Mouse (Mus musculus): ENCODE results near the gene Tmem151b. TPM values are rescaled to one million over a fixed set of nuclear protein-coding genes. Genes with fewer than 3 reads are reported as not detected.
A peak's percentile ranks its signal among the peaks of the same experiment; 100 is the strongest.

Gene Tmem151b
- polyA plus RNA-seq, 1 experiment from 2014 or later = 1.9 TPM

DNA sequence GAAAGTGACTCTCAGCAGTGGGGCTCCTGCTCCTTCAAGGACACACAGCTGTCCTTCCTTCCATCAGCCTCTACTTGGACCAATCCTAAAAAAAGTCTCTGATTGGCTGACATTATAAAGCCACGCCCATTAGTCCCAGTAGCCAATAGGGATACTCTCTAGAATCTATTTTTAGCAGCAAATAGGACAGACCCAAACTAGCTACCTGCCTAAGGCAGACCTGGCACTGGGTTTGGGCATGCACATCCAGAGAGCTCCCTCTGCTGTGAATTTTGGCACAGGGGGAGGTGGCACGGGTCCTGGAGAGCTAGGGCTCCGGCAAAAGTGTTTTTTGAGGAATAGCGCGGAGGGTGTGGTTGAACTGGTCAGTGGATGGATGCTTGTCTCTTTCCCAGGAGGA, 22.9 kb downstream of the Tmem151b start:
- ATAC-seq (replicated peaks; ENCODE audit: extremely low read depth, insufficient read depth, low FRiP score) = no peak
- Histone ChIP-seq H3K4me3 (ENCODE audit: low read length) (no peak overlapping the region), H3K27me3 (ENCODE audit: control insufficient read depth, insufficient read depth, low read length) (peaks cover 19% of the 10 kb centered on the region), H3K27ac (ENCODE audit: low read length) (no peak overlapping the region), H3K36me3 (ENCODE audit: control insufficient read depth, insufficient read depth) (no peaks in the 10 kb centered on the region), H3K9me3 (replicated peaks; ENCODE audit: control insufficient read depth, low read length) (no peaks in the 10 kb centered on the region), H3K4me1 (ENCODE audit: control insufficient read depth, insufficient read depth, low read length) (peaks cover 6% of the 10 kb centered on the region), H3K9ac (ENCODE audit: low read length) (no peak overlapping the region), H3K4me2 (ENCODE audit: low read depth, low read length) (no peak overlapping the region)
- 18% methylated on average over 5 of the region's 5 CpGs for WGBS

DNA sequence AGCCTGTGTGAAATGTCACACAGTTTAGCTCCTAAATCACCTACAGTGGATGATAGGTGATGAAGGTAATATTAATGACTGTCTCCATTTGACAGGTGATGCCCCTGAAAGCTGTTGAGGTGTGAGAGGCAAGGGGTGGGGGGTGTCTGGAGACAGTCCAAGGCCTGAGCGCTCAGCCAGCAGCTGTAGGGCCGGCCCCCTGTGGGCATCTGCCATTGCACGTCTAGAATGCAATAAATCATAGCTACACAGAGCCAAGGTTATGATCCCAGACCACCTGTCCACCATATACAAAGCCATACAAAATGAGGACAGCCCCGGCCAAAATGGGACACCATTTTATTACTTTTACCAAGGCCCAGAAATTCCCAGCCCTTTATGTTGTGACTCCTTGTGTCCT, 24.5 kb downstream of the Tmem151b start:
- no peaks in the 10 kb centered on the region for H3K9me3 ChIP-seq (replicated peaks; ENCODE audit: control insufficient read depth, low read length)
- no peak overlapping the region for H3K4me2 ChIP-seq (ENCODE audit: low read depth, low read length)
- peaks cover 11% of the 10 kb centered on the region for H3K4me1 ChIP-seq (ENCODE audit: control insufficient read depth, insufficient read depth, low read length)
- no peak for ATAC-seq (replicated peaks; ENCODE audit: extremely low read depth, insufficient read depth, low FRiP score)
- no peak overlapping the region for H3K27ac ChIP-seq (ENCODE audit: low read length)
- H3K36me3 ChIP-seq (ENCODE audit: control insufficient read depth, insufficient read depth) = peaks cover 4% of the 10 kb centered on the region; the same call in 1 of the 2 replicates
- H3K4me3 ChIP-seq (ENCODE audit: low read length) = no peak overlapping the region
- H3K9ac ChIP-seq (ENCODE audit: low read length) = no peak overlapping the region
- peaks cover 11% of the 10 kb centered on the region for H3K27me3 ChIP-seq (ENCODE audit: control insufficient read depth, insufficient read depth, low read length)
- 70% methylated on average over 4 of the region's 4 CpGs for WGBS

DNA sequence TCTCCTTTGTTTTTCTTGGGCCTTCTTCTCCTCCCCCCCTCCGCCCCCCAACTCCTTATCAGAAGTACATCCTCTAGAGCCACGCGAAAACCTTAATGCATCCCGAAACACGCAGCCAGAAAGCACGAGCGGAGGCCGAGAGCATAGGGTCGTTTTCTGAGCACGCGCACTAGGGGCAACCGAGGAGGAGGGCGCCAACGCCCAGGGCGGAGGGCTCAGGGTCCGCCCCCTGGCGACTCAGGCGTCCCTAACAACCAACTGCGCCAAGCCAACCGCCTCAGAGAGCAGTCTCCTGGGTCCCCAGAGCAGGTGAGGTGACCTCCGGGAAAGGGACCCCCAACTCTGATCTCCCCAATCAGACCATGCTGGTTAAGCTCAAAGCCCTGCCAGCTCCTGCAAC, 26.2 kb downstream of the Tmem151b start, which contains the start of gene Tcte1:
Gene Tcte1 (plus strand): TSS at position 172 of the 400 bp plus-strand sequence.
- Histone ChIP-seq H3K36me3 (ENCODE audit: control insufficient read depth, insufficient read depth) (peaks cover 4% of the 10 kb centered on the region; the same call in 1 of the 2 replicates), H3K4me2 (ENCODE audit: low read depth, low read length) (peak within 1 kb of the TSS; percentile 77), H3K27me3 (ENCODE audit: control insufficient read depth, insufficient read depth, low read length) (0 out of 2 replicates have a peak, but pooled peaks cover 4% of the 10 kb centered on the region), H3K4me3 (ENCODE audit: low read length) (peak within 1 kb of the TSS; percentile 50), H3K27ac (ENCODE audit: low read length) (no peak within 1 kb of the TSS), H3K9me3 (replicated peaks; ENCODE audit: control insufficient read depth, low read length) (no peaks in the 10 kb centered on the region), H3K4me1 (ENCODE audit: control insufficient read depth, insufficient read depth, low read length) (peaks cover 11% of the 10 kb centered on the region), H3K9ac (ENCODE audit: low read length) (peak within 1 kb of the TSS; percentile 56)
- peak; percentile 66 for ATAC-seq (replicated peaks; ENCODE audit: extremely low read depth, insufficient read depth, low FRiP score)
- under 1% methylated on average over 21 of the region's 21 CpGs for WGBS

DNA sequence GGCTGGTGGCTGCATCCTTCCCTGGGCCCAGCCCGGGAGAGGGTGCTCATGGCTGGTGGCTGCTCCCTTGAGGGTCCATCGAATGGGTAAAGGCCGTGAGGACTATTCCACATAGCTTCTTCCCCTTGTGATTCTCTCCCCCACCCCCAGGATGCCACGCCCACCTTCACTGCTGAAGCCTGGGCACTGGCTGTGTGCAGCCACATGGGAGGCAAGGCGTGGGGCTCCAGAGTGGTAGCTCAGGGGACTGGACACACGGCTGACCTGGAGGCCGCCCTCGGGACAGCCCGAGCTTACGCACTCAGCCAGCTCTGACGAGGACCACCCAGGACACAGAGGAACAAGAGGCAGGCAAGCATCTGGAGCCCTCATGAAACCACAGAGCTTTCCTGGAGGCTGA, 29.3 kb downstream of the Tmem151b start:
- no peaks in the 10 kb centered on the region for H3K9me3 ChIP-seq (replicated peaks; ENCODE audit: control insufficient read depth, low read length)
- no peak overlapping the region for H3K4me2 ChIP-seq (ENCODE audit: low read depth, low read length)
- ATAC-seq (replicated peaks; ENCODE audit: extremely low read depth, insufficient read depth, low FRiP score) = no peak
- H3K27ac ChIP-seq (ENCODE audit: low read length) = no peak overlapping the region
- peaks cover 4% of the 10 kb centered on the region; the same call in 1 of the 2 replicates for H3K36me3 ChIP-seq (ENCODE audit: control insufficient read depth, insufficient read depth)
- H3K4me1 ChIP-seq (ENCODE audit: control insufficient read depth, insufficient read depth, low read length) = peaks cover 12% of the 10 kb centered on the region
- WGBS = 84% methylated on average over 11 of the region's 11 CpGs
- no peak overlapping the region for H3K4me3 ChIP-seq (ENCODE audit: low read length)
- no peak overlapping the region for H3K9ac ChIP-seq (ENCODE audit: low read length)
- 0 out of 2 replicates have a peak, but pooled peaks cover 4% of the 10 kb centered on the region for H3K27me3 ChIP-seq (ENCODE audit: control insufficient read depth, insufficient read depth, low read length)

DNA sequence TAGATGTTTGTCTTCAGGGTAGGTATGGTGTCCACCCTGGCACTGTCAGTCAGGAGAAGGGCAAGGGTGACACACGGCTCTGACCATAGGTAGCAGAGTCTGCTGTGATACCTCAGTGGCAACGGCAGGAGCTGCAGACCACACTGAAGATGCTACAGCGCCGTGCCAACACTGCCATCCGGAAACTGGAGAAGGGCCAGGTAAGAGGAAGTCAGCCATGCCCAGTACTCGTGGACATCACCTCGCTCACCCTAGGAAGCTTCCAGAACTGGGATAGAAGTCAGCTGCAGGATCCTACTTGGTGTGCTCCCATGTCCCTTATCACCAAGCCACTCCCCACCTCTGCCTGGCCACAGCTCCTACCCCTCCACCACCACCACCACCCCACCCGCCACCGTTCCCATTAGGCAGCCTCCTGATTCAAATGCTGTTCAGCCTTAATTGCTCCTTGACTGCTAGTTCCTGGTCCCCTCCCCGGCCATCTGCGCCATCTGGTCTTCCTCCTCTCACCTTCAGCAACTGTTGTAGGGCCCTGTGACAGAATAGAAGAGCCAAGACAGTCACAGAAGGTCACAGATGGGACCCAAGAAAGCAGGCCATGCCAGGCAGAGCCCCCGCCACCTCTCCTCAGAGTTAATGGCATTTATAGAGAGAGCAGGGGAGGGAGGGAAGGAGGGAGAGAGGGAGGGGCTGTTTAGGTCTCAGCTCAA, 30.6 kb downstream of the Tmem151b start:
- H3K36me3 ChIP-seq (ENCODE audit: control insufficient read depth, insufficient read depth) = peaks cover 4% of the 10 kb centered on the region; the same call in 1 of the 2 replicates
- H3K4me2 ChIP-seq (ENCODE audit: low read depth, low read length) = no peak overlapping the region
- no peaks in the 10 kb centered on the region for H3K9me3 ChIP-seq (replicated peaks; ENCODE audit: control insufficient read depth, low read length)
- ATAC-seq (replicated peaks; ENCODE audit: extremely low read depth, insufficient read depth, low FRiP score) = no peak
- no peak overlapping the region for H3K27ac ChIP-seq (ENCODE audit: low read length)
- H3K4me1 ChIP-seq (ENCODE audit: control insufficient read depth, insufficient read depth, low read length) = peaks cover 12% of the 10 kb centered on the region
- no peak overlapping the region for H3K4me3 ChIP-seq (ENCODE audit: low read length)
- H3K9ac ChIP-seq (ENCODE audit: low read length) = no peak overlapping the region
- H3K27me3 ChIP-seq (ENCODE audit: control insufficient read depth, insufficient read depth, low read length) = no peaks in the 10 kb centered on the region
- WGBS = 82% methylated on average over 12 of the region's 12 CpGs

DNA sequence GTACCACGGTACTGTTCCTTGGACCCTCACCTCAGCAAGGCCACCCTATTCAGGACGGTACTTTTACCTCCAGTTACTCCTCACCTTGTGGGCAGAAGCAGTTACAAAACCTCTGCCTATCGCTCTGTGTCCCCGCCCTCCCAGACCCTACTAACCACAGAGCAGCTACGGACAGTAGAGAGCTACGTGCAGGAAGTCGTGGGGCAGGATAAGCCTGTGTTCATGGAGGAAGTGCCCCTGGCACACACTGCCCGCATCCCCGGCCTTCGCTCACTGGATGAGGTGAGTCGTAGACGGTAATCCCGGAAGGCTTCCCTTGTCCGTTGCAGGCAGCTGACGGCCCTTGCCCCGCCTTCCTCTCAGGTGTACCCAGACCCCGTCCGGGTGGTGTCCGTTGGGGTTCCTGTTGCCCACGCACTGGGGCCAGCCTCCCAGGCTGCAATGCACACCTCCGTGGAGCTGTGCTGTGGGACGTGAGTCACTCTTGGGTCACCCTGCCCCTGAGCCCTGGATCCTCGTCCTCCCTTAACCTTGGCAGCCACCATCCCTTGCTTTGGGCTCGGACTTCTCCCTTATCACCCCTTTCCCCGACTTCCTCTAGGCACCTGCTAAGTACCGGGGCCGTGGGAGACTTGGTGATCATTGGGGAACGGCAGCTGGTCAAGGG, 31.8 kb downstream of the Tmem151b start:
- Histone ChIP-seq H3K4me1 (ENCODE audit: control insufficient read depth, insufficient read depth, low read length) (peaks cover 8% of the 10 kb centered on the region; the same call in 1 of the 2 replicates), H3K36me3 (ENCODE audit: control insufficient read depth, insufficient read depth) (peaks cover 4% of the 10 kb centered on the region; the same call in 1 of the 2 replicates), H3K9ac (ENCODE audit: low read length) (no peak overlapping the region), H3K4me3 (ENCODE audit: low read length) (no peak overlapping the region), H3K4me2 (ENCODE audit: low read depth, low read length) (no peak overlapping the region), H3K27ac (ENCODE audit: low read length) (no peak overlapping the region), H3K27me3 (ENCODE audit: control insufficient read depth, insufficient read depth, low read length) (no peaks in the 10 kb centered on the region), H3K9me3 (replicated peaks; ENCODE audit: control insufficient read depth, low read length) (no peaks in the 10 kb centered on the region)
- ATAC-seq (replicated peaks; ENCODE audit: extremely low read depth, insufficient read depth, low FRiP score) = no peak
- WGBS = 87% methylated on average over 28 of the region's 28 CpGs

DNA sequence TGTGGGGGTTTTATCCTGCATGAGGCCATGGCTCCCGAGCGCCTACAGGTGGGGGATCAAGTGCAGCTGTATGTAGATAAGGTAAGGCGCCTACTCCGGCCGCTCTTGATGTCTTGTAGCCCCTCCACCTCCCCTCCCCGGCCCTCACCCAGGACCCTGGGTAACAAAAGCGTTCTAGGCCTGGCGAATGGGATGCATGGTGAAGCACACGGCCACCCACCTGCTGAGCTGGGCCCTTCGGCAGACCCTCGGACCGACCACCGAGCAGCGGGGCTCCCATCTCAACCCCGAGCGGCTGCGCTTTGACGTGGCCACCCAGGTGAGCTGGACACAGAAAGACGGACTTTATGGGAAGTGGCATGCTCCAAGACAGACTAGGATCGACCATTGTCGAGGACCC, 32.3 kb downstream of the Tmem151b start:
- H3K4me1 ChIP-seq (ENCODE audit: control insufficient read depth, insufficient read depth, low read length) = peaks cover 7% of the 10 kb centered on the region; the same call in 1 of the 2 replicates
- H3K4me3 ChIP-seq (ENCODE audit: low read length) = no peak overlapping the region
- peaks cover 4% of the 10 kb centered on the region; the same call in 1 of the 2 replicates for H3K36me3 ChIP-seq (ENCODE audit: control insufficient read depth, insufficient read depth)
- WGBS = 90% methylated on average over 21 of the region's 21 CpGs
- H3K27me3 ChIP-seq (ENCODE audit: control insufficient read depth, insufficient read depth, low read length) = no peaks in the 10 kb centered on the region
- H3K27ac ChIP-seq (ENCODE audit: low read length) = no peak overlapping the region
- no peaks in the 10 kb centered on the region for H3K9me3 ChIP-seq (replicated peaks; ENCODE audit: control insufficient read depth, low read length)
- H3K9ac ChIP-seq (ENCODE audit: low read length) = no peak overlapping the region
- ATAC-seq (replicated peaks; ENCODE audit: extremely low read depth, insufficient read depth, low FRiP score) = no peak
- H3K4me2 ChIP-seq (ENCODE audit: low read depth, low read length) = no peak overlapping the region

DNA sequence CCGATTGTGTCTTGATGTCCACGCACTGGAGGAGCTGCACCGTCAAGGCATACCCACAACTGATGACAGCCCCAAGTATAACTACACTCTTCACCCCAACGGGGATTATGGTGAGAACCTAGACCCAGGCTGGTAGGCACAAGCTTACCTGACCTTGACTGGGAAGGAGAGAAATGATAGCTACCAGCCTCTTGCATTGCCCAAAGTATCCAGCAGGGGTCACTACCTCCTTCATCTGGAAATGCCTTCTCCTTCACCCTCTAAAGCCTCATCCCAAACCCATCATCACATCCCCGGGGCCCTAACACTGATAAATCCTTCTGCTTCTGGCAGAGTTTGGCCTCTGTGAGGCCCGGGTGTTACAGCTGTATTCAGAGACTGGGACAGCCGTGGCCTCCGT, 33.0 kb downstream of the Tmem151b start:
- peaks cover 4% of the 10 kb centered on the region; the same call in 1 of the 2 replicates for H3K36me3 ChIP-seq (ENCODE audit: control insufficient read depth, insufficient read depth)

DNA sequence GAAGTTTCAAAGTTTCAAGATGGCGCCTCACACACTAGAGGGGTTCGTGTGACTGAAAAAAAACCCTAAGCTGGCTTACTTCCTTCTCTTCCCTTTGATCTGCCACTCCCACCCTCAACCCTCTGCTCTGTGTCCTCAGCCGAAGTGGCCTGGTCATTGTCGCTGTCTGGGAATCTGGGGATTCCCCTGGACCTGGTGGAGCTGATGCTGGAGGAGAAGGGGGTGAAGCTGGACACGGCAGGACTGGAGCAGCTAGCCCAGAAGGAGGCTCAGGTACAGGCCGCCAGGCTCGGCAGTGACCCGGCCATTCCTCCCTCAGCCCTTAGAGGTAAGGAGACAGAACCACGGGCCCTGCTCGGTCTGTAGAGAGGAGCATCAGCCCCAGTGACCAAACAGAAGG, 33.7 kb downstream of the Tmem151b start:
- 0 out of 2 replicates have a peak, but pooled peaks cover 2% of the 10 kb centered on the region for H3K4me1 ChIP-seq (ENCODE audit: control insufficient read depth, insufficient read depth, low read length)
- H3K9ac ChIP-seq (ENCODE audit: low read length) = no peak overlapping the region
- H3K27me3 ChIP-seq (ENCODE audit: control insufficient read depth, insufficient read depth, low read length) = no peaks in the 10 kb centered on the region
- peaks cover 4% of the 10 kb centered on the region; the same call in 1 of the 2 replicates for H3K36me3 ChIP-seq (ENCODE audit: control insufficient read depth, insufficient read depth)
- no peak overlapping the region for H3K4me2 ChIP-seq (ENCODE audit: low read depth, low read length)
- H3K27ac ChIP-seq (ENCODE audit: low read length) = no peak overlapping the region
- H3K4me3 ChIP-seq (ENCODE audit: low read length) = no peak overlapping the region
- ATAC-seq (replicated peaks; ENCODE audit: extremely low read depth, insufficient read depth, low FRiP score) = no peak
- 76% methylated on average over 10 of the region's 10 CpGs for WGBS
- no peaks in the 10 kb centered on the region for H3K9me3 ChIP-seq (replicated peaks; ENCODE audit: control insufficient read depth, low read length)

More for the DNA sequence above, 33.0 kb downstream of the Tmem151b start:
- no peaks in the 10 kb centered on the region for H3K9me3 ChIP-seq (replicated peaks; ENCODE audit: control insufficient read depth, low read length)
- ATAC-seq (replicated peaks; ENCODE audit: extremely low read depth, insufficient read depth, low FRiP score) = 0 out of 2 replicates have a peak, but pooled peaks have one; percentile 8
- H3K4me1 ChIP-seq (ENCODE audit: control insufficient read depth, insufficient read depth, low read length) = peaks cover 6% of the 10 kb centered on the region; the same call in 1 of the 2 replicates
- H3K4me2 ChIP-seq (ENCODE audit: low read depth, low read length) = no peak overlapping the region
- H3K9ac ChIP-seq (ENCODE audit: low read length) = no peak overlapping the region
- H3K4me3 ChIP-seq (ENCODE audit: low read length) = no peak overlapping the region
- H3K27me3 ChIP-seq (ENCODE audit: control insufficient read depth, insufficient read depth, low read length) = no peaks in the 10 kb centered on the region
- H3K27ac ChIP-seq (ENCODE audit: low read length) = no peak overlapping the region
- 30% methylated on average over 8 of the region's 8 CpGs for WGBS
